Mouse (Mus musculus) embryonic fibroblast, embryonic 13.5 days (primary cell): ENCODE results near the gene Slc17a6. TPM values are rescaled to one million over a fixed set of nuclear protein-coding genes. Genes with fewer than 3 reads are reported as not detected.

ENCODE experiments used
- H3K27ac ChIP-seq: 2 replicates; pipeline ENCODE4 v1.5.1; 2012; ENCODE audit warnings: low read length, control low read depth, inconsistent platforms; ENCODE audit not compliant: insufficient read depth
- H3K4me1 ChIP-seq: 2 replicates; pipeline ENCODE4 v1.6.1; 2011; ENCODE audit warnings: low read length; ENCODE audit not compliant: control insufficient read depth, insufficient read depth
- H3K4me3 ChIP-seq: 2 replicates; pipeline ENCODE4 v1.5.1; 2011; ENCODE audit warnings: mild to moderate bottlenecking, control low read depth, low read length; ENCODE audit not compliant: insufficient read depth
- CTCF ChIP-seq: IDR thresholded peaks from 2 replicates; pipeline ENCODE4 v1.5.1; 2011; ENCODE audit warnings: mild to moderate bottlenecking, control low read depth, low read length, moderate library complexity, borderline replicate concordance; ENCODE audit not compliant: insufficient read depth
- POLR2A ChIP-seq: IDR thresholded peaks from 2 replicates; pipeline ENCODE4 v1.6.1; 2011; ENCODE audit warnings: low read depth, mild to moderate bottlenecking, control low read depth, low read length, moderate library complexity
- polyA plus RNA-seq: library from polyadenylated mRNA; stranded (reverse); fragments of >200 nt; gene quantifications from 2 replicates; pipeline ENCODE4 v1.2.4, GENCODE M21; 2011; ENCODE audit warnings: low read depth; ENCODE audit not compliant: missing spikeins, insufficient read length

The Slc17a6 gene
- polyA plus RNA-seq, 1 experiment: 0.53 TPM

DNA sequence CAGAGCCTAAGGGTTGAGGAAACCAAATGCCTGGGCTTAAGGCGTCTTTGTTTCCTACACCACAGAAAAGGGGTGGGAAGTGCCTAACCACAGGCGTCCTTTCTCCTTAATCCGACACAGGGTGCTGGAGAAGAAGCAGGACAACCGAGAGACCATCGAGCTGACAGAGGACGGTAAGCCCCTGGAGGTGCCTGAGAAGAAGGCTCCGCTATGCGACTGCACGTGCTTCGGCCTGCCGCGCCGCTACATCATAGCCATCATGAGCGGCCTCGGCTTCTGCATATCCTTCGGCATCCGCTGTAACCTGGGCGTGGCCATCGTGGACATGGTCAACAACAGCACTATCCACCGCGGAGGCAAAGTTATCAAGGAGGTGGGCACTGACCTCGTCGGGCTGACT, 3.4 kb downstream of the Slc17a6 start:
- TF ChIP-seq CTCF (no peak), POLR2A (no peak)
- no peak overlapping the region for H3K27ac ChIP-seq
- 0 out of 2 replicates have a peak, but pooled peaks cover 4% of the 10 kb centered on the region for H3K4me1 ChIP-seq
- no peak overlapping the region for H3K4me3 ChIP-seq

DNA sequence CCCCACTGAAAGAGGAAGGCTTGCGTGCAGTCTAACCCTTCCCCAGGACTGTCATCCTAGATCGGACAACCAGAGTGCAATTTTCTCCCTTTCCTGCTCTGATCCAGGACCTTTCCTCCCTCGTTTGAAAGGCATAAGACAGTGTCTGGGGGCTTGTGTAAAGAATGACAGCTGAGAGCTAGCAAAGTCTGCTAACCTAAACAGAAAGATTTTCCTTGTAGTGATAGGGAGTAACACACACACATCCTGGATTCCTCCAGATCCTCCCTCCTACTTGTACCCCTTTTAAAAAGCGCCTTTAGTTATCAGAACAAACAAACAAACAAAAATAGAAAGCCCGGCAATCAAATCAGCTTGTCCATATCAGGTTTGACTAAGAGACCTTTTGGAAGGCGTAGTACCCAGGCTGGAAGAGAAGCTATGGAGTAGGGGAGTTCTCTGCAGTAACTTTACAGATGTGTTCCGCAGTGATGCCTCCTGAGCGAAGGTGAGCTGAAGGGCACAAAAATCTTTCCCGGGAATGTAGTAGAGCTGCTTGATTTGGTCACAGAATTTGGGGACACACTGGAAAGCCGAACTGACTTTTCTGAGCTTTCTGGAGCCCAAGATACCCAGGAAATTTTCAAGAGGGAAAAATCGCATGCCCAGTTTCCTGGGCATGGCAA, 3.9 kb downstream of the Slc17a6 start:
- Histone ChIP-seq H3K4me1 (0 out of 2 replicates have a peak, but pooled peaks cover 4% of the 10 kb centered on the region), H3K4me3 (no peak overlapping the region), H3K27ac (no peak overlapping the region)
- TF ChIP-seq CTCF (no peak), POLR2A (no peak)

DNA sequence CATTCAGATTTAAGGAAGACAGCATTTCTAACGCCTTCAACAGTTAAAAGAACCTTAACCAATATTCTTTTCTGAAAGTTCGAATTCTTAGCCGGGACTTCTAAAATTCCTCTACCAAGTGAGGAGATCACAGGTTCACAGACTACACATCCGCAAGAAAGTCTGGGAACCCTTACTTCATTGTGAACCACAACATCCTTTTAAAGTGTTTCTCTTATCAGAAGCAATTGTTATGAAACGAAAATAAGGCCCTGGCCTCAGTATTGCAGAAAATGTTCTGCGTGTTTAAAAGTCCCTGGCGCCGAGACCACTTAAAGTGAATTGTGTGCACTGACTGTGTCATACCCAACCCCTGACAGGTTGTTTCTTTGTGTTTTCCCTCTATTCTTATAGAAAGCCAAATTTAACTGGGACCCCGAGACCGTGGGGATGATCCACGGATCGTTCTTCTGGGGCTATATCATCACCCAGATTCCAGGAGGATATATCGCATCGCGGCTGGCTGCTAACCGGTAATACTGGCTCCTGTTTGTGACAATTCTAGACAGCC, 4.7 kb downstream of the Slc17a6 start:
- 0 out of 2 replicates have a peak, but pooled peaks cover 4% of the 10 kb centered on the region for H3K4me1 ChIP-seq
- no peak overlapping the region for H3K4me3 ChIP-seq
- H3K27ac ChIP-seq: no peak overlapping the region
- TF ChIP-seq POLR2A (no peak), CTCF (no peak)

DNA sequence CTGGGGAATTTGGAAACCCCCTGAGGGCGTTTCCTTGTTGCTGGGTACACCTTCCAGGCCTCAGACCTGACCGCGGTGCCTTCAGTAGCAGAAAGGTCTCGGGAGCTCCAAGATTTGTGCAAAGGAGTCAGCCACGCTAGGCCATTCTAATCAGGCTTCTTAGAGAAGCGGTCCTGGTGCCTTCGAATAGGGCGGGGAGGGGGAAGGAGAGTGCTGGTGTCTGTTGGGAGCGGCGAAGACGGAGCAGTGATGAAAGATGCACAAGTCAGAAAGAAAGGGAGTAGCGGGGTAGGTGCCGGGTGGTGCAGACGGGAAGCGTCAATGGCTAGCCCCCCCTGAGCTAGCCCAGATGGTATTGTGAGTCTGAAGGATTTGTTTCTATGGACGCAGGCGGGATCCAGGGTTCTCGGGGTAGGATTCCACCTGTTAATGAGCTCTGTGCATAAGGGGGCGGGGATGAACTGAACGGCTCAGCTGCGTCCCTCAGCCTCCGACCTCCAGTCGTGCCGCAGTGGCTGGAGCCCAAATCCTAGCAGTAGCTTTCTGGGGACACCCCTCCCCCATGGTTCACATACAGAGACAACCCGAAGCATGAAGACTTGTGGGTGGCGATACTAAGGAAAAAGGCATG, 5.3 kb downstream of the Slc17a6 start:
- 0 out of 2 replicates have a peak, but pooled peaks cover 4% of the 10 kb centered on the region for H3K4me1 ChIP-seq
- no peak overlapping the region for H3K27ac ChIP-seq
- no peak overlapping the region for H3K4me3 ChIP-seq
- TF ChIP-seq POLR2A (no peak), CTCF (no peak)

DNA sequence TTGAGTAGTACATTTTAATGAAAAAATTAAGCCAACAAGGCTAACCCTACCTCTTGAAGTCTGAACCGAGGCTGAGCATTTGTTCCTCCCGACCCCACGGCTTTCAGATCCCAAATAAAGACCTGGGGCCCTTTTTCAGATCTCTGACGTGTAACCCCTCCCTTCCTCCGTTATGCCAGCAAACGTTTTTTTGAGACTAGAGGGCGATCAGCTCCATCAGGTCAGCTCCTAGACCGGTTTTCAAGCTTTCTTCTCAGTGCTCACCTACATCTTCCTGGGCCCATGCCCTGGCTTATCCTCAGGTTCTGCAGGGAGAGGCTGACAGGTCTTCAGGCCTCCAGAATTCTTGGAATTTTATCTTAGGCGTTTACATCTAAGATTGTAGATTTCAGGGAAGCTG, 5.9 kb downstream of the Slc17a6 start:
- H3K4me3 ChIP-seq: no peak overlapping the region
- 0 out of 2 replicates have a peak, but pooled peaks cover 4% of the 10 kb centered on the region for H3K4me1 ChIP-seq
- TF ChIP-seq CTCF (no peak), POLR2A (no peak)
- H3K27ac ChIP-seq: no peak overlapping the region

DNA sequence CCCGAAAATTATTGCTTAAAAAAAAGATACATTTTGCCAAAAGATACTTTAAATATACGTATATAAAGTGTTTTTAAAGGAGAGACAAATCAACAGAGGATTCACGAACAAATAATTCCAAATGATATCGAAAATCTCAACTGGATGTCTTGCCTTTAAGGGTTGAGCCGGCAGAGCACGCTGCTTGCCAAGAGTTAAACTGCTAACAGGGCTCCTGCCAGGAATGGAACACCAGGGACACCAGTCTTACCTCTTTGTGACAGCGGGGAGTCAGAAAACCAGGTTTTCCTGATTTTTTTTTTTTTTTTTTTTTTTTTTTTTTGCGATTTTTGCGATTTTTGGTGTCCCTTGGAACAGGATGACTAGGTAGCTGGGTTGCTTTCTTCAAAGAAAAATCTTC, 6.5 kb downstream of the Slc17a6 start:
- Histone ChIP-seq H3K4me3 (no peak overlapping the region), H3K4me1 (0 out of 2 replicates have a peak, but pooled peaks cover 4% of the 10 kb centered on the region), H3K27ac (no peak overlapping the region)
- TF ChIP-seq CTCF (no peak), POLR2A (no peak)

DNA sequence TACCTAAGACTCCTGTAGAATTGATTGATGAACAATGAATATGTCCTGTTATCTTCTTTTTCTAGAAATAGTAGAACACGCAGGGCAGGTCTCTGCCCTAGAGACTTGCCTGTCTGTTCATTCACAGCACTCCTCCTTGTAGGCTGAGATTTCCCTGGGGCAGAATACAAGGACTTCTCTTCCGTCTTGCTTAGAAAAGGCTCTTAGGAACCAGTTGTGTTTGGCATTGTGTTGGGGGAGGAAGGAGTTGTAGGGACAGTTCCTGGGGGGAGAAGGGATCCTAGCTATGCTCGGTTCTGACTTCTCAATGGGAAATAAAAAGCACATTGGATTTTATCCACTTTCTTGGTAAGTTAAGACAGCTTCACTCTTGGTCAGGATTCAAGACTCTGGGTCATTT, 7.4 kb downstream of the Slc17a6 start:
- H3K4me3 ChIP-seq: no peak overlapping the region

DNA sequence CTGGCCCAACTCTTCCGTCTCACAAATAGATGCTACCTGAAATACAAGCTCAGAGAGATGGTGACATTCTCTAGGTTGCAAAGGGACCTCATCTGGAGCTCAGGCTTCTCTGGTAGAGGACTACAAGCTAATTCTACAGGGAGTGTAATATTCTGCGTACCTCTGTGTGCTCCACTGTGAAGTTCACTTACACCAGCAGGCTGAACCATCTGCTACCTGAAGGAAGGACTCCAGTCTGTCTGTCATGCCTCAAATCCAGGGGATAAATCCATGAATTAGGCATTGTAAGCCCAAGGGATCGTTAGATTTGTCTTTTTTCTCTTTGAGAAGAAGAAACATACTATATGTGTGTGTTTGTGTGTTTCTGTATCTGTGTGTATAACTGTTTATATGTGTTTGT, 9.4 kb downstream of the Slc17a6 start:
- Histone ChIP-seq H3K4me3 (no peak overlapping the region), H3K4me1 (0 out of 2 replicates have a peak, but pooled peaks cover 4% of the 10 kb centered on the region), H3K27ac (no peak overlapping the region)
- no peak for TF ChIP-seq CTCF
- no peak for TF ChIP-seq POLR2A

More for the DNA sequence above, 7.4 kb downstream of the Slc17a6 start:
- Histone ChIP-seq H3K4me1 (0 out of 2 replicates have a peak, but pooled peaks cover 4% of the 10 kb centered on the region), H3K27ac (no peak overlapping the region)
- TF ChIP-seq POLR2A: no peak
- no peak for TF ChIP-seq CTCF

DNA sequence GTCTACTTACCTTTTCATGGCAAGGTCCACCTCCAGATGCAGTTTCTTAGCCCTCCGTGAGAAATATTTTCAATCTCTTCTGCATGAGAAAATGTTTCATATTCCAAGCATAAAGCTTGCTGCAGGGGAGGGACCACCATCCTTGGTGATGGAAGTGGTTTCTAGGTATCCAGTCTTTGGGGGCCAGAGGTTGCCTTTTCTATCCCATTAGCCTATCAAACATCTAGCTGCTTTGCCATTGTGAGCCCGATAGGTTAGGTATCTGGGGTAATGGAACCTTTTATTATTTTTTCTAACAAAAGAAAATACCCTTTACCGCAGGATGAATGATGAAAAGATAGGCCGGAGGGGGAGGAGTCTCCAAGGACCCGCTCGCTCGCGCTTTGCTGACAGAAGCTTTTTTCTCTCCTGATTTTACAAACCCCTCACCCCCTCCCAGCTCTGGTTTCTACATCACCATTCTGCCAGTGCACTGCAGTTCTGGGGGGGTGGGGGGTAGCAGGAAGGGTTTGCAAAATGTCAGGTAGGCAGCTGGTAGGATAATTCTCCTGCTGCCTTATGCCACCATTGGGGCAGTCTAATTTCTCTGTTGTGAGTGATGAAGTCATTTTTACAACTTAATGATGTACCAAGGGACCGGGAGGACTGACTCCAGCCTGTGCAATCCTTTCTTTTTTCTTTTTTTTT, 10.9 kb downstream of the Slc17a6 start:
- no peaks in the 10 kb centered on the region for H3K4me1 ChIP-seq
- H3K27ac ChIP-seq: no peak overlapping the region
- no peak for TF ChIP-seq POLR2A
- H3K4me3 ChIP-seq: no peak overlapping the region

DNA sequence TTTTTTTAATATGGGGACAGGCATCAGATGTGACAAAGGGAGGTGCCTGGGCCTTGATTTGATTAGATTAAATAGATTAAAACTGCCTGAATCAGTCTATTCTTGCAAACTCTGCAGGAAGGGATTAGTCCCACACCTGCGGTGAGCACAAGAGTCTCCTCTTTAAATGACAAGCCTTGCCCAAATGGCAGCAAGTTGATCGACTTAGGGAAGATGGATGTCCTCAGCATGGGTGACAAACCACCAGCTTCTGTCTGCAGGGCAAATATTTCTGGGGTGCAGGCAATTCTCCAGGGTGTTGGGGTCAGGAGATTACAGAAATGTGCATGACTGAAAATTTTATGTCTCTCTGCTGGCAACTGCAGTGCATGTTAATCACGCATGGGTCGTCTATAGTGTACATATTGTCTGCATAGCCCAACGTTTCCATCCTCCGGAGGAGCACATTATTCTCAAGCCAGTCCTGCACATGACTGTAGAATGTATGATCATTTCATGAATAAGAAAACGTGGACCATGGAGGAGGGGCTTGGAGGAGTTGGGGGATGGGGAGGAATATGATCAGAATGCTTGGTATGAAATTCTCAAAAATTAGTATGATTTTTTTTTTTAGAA, 11.5 kb downstream of the Slc17a6 start:
- TF ChIP-seq POLR2A (no peak), CTCF (no peak)
- Histone ChIP-seq H3K4me3 (no peak overlapping the region), H3K27ac (no peak overlapping the region), H3K4me1 (no peaks in the 10 kb centered on the region)
